Mouse (Mus musculus) urinary bladder, postnatal 36 days (tissue): ENCODE results near the gene Oog2.
"Not testable (repeated sequence)": the region's sequence is repeated elsewhere in the genome, so short reads cannot be mapped to it uniquely, and the experiment has no call there.

Source experiments
- DNase-seq, 2 experiments: peaks; one replicate each; pipeline ENCODE4 v3.0.0; 2022; ENCODE audit warnings: low spot score in 2 of 2, mixed read lengths in 1 of 2

Oog2 gene

DNA sequence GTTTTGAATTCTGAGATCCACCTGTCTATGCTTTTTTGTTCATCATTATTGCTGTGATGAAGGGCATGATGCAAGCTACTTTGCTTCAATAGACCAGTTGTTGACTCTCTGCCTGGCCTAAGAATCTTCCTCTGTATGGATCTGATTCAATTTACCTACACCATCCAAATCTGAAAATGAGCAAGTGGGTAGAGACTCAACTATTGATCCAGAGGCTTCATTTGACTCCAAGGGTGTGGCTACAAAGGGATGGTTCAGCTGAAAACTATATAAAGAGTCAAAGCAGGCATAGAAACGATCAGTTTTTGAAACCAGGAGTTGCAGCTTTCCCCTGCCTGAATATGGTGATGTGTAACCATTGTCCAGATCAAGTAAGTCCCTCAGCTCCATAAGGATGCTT, at the start of gene Oog2:
TSS of gene Oog2 (plus strand) at position 301 of the 400 bp plus-strand sequence.
- DNase-seq: no peak

DNA sequence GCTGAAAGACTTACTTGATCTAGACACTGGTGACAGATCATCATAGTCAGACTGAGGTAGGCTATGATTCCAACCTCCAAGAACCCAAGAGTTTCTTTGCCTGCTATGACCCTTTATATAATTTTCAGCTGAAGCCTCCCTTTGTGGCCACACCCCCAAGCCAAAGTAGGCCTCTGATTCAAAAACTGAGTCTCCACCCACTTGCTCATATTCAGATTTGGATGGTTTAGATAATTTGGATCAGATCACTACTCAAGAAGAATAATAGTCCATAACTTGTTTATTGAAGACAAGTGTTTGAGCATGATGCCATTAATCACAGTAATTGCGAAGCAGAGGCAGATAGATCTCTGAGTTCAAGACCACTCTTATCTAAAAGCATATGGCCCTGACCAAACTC, 28.0 kb upstream of the Oog2 start, which contains the start of gene Oog3:
TSS of gene Oog3 (minus strand) at position 101 of the 400 bp plus-strand sequence.
- no peak for DNase-seq

DNA sequence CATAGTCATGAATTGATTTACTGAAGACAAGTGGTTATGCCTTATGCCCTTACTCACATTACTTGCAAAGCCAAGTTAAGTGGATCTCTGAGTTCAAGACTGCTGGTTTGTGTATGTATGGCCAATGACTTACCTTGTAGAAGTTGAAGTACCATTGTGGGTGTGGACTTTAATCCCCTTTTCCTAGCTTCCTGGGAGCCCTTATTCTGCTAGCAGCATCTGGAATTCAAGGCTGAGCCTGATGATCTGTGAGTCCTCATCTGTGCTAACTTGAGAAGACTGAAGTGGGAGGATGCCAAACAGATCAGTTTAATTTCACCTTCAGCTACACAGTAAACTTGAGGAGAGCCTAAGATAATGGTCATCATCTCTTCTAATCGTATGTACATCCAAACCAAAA, 22.7 kb downstream of the Oog2 start, which contains the start of gene C87977:
TSS of gene C87977 (minus strand) at position 101 of the 400 bp plus-strand sequence.
- DNase-seq: not testable (repeated sequence)
